Mouse (Mus musculus): Measurements from ENCODE around the gene Gm9913.

DNA sequence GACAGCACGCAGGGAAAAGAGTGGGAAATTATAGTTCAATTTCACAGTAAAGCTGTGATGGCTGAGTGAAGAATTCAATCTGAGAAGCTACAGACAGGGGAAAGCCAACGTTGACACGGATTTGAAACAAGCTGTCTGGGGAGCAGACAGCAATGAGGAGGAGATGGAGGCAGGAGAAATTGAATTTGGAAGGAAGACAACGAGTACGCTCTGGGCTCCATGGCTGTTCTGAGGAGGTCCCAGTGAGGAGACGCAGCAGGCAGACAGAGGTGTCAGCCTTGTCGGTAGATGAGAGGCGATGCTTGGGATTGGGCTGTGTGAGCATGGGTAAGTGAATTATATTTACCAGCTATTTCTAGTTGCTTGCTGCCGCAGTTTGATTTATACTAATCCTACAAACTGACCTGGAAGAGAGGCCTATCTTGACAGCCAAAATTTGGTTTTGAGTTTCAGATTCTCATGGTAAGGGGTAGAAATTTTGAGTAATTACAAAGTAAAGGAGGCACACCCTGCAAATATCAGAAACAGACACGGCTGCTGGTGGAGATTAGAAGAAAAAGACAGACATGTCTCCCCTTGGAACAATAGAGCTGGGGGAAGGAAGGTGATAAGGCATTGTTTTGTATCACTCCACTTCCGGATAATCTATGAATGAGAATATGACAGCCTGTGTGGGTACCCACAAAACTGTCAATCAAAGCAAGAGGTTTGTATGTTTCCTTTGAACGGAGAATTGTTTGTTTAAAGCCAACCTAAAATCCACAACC lies 10.6 kb downstream of the Gm9913 start:
- TF ChIP-seq POLR2A (IDR thresholded peaks at IDR 0.05; ENCODE audit: borderline replicate concordance, extremely low read depth, low read depth, low read length) (no peak), CTCF (IDR thresholded peaks at IDR 0.05; ENCODE audit: insufficient read depth, low read length) (no peak)

All from lung, adult 2 months (tissue).